Mouse (Mus musculus): ENCODE results near the gene Ppp1r15b. TPM values are rescaled to one million over a fixed set of nuclear protein-coding genes. Genes with fewer than 3 reads are reported as not detected.

Ppp1r15b gene
- polyA plus RNA-seq (2012; rRNA removed; ENCODE audit: low replicate concordance): 26.4 and 31.0 TPM in 2 replicates

GRCm38 (mm10) chr1:133130638-133131560 is at the start of gene Ppp1r15b:
Ppp1r15b (plus strand) TSS chr1:133131143.

GRCm38 (mm10) chr1:133163820-133164431 is 33.0 kb downstream of the Ppp1r15b start, which contains the start of gene Plekha6:
Plekha6 (plus strand) TSS chr1:133164210.

Other genes starting within 250 kb of the Ppp1r15b start
- gene Mdm4, start 100.6 kb upstream of the Ppp1r15b start, polyA plus RNA-seq (2012; rRNA removed; ENCODE audit: low replicate concordance): 3.3 and 9.3 TPM in 2 replicates
- 10.4 and 16.4 TPM in 2 replicates for gene Pik3c2b, start 85.5 kb upstream of the Ppp1r15b start, polyA plus RNA-seq (2012; rRNA removed; ENCODE audit: low replicate concordance)
- gene Plekha6, start 33.1 kb downstream of the Ppp1r15b start, polyA plus RNA-seq (2012; rRNA removed; ENCODE audit: low replicate concordance): 35.9 and 78.5 TPM in 2 replicates
- 34.7 and 60.4 TPM in 2 replicates for gene Golt1a, start 178.7 kb downstream of the Ppp1r15b start, polyA plus RNA-seq (2012; rRNA removed; ENCODE audit: low replicate concordance)
- gene Kiss1, start 190.7 kb downstream of the Ppp1r15b start, polyA plus RNA-seq (2012; rRNA removed; ENCODE audit: low replicate concordance): not detected in 2 replicates
- gene Ren1, start 219.4 kb downstream of the Ppp1r15b start, polyA plus RNA-seq (2012; rRNA removed; ENCODE audit: low replicate concordance): 0.36 TPM in 1 of 2 replicates, not detected in the other
- gene Etnk2, start 232.4 kb downstream of the Ppp1r15b start, polyA plus RNA-seq (2012; rRNA removed; ENCODE audit: low replicate concordance): 0.50 and 0.70 TPM in 2 replicates

All from duodenum, adult 2 months (tissue).